Mouse (Mus musculus): ENCODE data around the gene Ppp2r5c. TPM values are rescaled to one million over a fixed set of nuclear protein-coding genes. Genes with fewer than 3 reads are reported as not detected.

Gene Ppp2r5c
- polyA plus RNA-seq, 1 experiment from 2014 or later = 180 TPM

DNA sequence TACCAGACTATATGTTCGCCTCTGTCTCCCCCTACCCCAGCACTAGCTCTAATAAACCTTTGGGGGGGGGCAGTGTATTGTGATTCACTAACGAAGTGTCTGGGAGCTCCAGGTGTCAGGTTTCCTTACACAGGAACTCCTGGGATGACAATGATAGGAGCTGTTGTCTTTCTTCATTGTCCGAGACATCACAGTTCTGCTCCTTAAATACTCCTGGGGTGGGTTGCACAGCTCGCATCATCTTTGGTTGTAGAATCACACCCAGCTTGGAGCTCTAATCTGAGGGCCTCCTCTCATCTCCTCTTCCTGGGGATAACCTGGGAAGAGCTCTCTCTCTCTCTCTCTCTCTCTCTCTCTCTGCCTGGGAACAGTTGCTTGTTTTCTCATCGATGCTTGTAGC, 94.6 kb downstream of the Ppp2r5c start:
- ATAC-seq (ENCODE audit: insufficient read depth) (no peak), DNase-seq (no peak)
- 79% methylated on average over 5 of the region's 5 CpGs for WGBS

DNA sequence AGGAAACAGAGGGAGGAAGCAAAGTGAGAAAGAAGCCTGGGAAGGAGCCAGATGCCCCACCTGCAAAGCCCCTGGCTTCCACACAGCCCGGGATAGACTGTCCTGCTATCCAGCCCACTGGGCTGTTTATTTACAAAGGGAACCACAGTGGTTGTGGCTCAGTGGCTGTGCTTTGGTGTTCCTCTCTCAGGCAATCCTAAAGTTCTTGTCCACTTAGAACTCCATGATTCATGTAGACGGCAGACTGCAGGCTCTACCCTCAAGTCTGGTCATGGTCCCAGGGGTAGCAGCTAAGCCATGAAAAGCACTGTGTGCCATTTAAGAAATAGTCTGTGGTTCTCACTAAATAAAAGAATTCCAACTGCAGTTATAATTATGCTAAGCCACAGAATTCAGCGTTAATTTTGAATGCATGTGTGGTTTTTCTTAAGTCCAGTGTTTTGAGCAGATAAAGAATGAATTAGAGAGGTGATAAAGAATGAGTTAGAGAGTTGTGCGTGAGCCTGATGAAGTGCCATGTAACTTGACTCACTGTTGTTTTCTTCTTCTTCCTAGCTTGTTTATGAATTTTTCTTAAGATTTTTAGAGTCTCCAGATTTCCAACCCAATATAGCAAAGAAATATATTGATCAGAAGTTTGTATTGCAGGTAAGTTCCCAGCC, 98.3 kb downstream of the Ppp2r5c start:
- Histone ChIP-seq H3K4me1 (ENCODE audit: insufficient read depth) (no peaks in the 10 kb centered on the region), H3K9ac (no peak overlapping the region), H3K4me3 (ENCODE audit: low read depth, low read length) (no peak overlapping the region), H3K27me3 (ENCODE audit: insufficient read depth, low read length) (no peaks in the 10 kb centered on the region), H3K4me2 (no peak overlapping the region), H3K36me3 (ENCODE audit: insufficient read depth) (peaks cover 47% of the 10 kb centered on the region), H3K9me3 (ENCODE audit: low read depth, low read length) (no peaks in the 10 kb centered on the region), H3K27ac (ENCODE audit: low read depth) (no peak overlapping the region)
- DNase-seq (no peak), ATAC-seq (ENCODE audit: insufficient read depth) (no peak)
- WGBS = 80% methylated on average over 4 of the region's 4 CpGs
- TF ChIP-seq CTCF (IDR thresholded peaks at IDR 0.05; ENCODE audit: low read depth) = no peak

More for the DNA sequence above, 94.6 kb downstream of the Ppp2r5c start:
- no peaks in the 10 kb centered on the region for H3K27me3 ChIP-seq (ENCODE audit: insufficient read depth, low read length)
- peaks cover 22% of the 10 kb centered on the region for H3K36me3 ChIP-seq (ENCODE audit: insufficient read depth)
- H3K4me1 ChIP-seq (ENCODE audit: insufficient read depth) = no peaks in the 10 kb centered on the region
- H3K27ac ChIP-seq (ENCODE audit: low read depth) = no peak overlapping the region
- H3K9me3 ChIP-seq (ENCODE audit: low read depth, low read length) = no peaks in the 10 kb centered on the region
- H3K4me3 ChIP-seq (ENCODE audit: low read depth, low read length) = no peak overlapping the region
- TF ChIP-seq CTCF (IDR thresholded peaks at IDR 0.05; ENCODE audit: low read depth) = no peak
- H3K9ac ChIP-seq = no peak overlapping the region
- no peak overlapping the region for H3K4me2 ChIP-seq

DNA sequence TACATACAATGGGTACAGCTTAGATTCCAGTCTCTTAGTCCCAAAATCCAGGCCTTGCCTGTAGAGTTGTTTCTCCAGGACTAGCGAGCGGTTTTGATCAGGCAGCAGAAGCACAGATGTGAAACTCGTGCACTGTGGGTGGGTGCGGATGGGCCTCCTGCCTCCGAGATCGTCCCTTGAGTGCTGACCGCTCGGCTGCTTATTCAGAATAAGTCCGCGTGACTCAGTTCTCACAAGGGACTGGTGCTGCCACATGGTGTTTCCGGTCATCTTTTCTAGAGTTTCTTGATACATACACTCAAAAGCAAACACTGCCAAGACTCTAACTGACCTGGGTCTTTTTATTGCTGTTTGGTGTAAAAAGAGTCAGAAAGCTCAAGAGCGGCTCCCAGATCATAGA, 100.7 kb downstream of the Ppp2r5c start:
- H3K27me3 ChIP-seq (ENCODE audit: insufficient read depth, low read length) = no peaks in the 10 kb centered on the region
- TF ChIP-seq CTCF (IDR thresholded peaks at IDR 0.05; ENCODE audit: low read depth) = no peak
- H3K4me1 ChIP-seq (ENCODE audit: insufficient read depth) = no peaks in the 10 kb centered on the region
- 93% methylated on average over 12 of the region's 12 CpGs for WGBS
- DNase-seq (no peak), ATAC-seq (ENCODE audit: insufficient read depth) (no peak)
- no peak overlapping the region for H3K27ac ChIP-seq (ENCODE audit: low read depth)
- H3K36me3 ChIP-seq (ENCODE audit: insufficient read depth) = peaks cover 67% of the 10 kb centered on the region
- H3K4me3 ChIP-seq (ENCODE audit: low read depth, low read length) = no peak overlapping the region
- no peak overlapping the region for H3K4me2 ChIP-seq
- no peak overlapping the region for H3K9ac ChIP-seq
- no peaks in the 10 kb centered on the region for H3K9me3 ChIP-seq (ENCODE audit: low read depth, low read length)

DNA sequence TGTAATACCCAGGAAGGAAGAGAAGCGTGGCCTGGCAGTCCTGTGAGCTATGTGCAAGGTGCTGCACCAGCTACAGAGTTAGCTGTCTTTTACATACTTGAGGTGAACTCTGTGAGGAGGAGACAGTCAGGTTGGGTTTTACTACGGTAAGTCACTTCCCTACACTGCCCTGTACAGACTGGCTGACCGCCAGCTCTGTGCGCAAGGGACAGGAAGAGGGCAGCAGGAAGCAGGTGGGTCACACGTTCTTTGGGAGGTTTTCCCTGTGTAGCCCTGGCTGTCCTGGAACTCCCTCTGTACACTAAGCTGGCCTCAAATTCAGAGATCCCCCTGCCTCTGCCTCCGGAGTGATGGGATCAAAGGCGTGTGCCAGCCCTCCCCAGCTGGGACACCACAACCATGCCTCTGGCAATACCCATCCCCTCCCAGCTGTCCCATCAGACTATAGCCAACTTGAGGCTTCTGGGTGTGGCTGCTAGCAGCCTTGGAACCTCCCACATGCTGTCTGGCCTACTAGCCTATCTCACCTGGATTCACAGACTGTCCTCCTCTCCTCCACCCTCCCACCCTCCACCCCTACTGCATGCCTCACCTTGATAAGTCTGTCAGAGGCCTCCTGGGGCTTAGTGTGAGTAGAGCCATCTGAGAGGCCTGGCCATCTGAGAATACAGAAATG, 102.7 kb downstream of the Ppp2r5c start:
- Histone ChIP-seq H3K36me3 (ENCODE audit: insufficient read depth) (peaks cover 84% of the 10 kb centered on the region), H3K4me2 (no peak overlapping the region), H3K4me3 (ENCODE audit: low read depth, low read length) (no peak overlapping the region), H3K27ac (ENCODE audit: low read depth) (no peak overlapping the region), H3K9ac (no peak overlapping the region), H3K4me1 (ENCODE audit: insufficient read depth) (no peaks in the 10 kb centered on the region), H3K27me3 (ENCODE audit: insufficient read depth, low read length) (no peaks in the 10 kb centered on the region), H3K9me3 (ENCODE audit: low read depth, low read length) (no peaks in the 10 kb centered on the region)
- 82% methylated on average over 7 of the region's 7 CpGs for WGBS
- DNase-seq (peak; percentile 24), ATAC-seq (ENCODE audit: insufficient read depth) (peak; percentile 14; the same call in 1 of the 2 replicates)
- TF ChIP-seq CTCF (IDR thresholded peaks at IDR 0.05; ENCODE audit: low read depth) = no peak

DNA sequence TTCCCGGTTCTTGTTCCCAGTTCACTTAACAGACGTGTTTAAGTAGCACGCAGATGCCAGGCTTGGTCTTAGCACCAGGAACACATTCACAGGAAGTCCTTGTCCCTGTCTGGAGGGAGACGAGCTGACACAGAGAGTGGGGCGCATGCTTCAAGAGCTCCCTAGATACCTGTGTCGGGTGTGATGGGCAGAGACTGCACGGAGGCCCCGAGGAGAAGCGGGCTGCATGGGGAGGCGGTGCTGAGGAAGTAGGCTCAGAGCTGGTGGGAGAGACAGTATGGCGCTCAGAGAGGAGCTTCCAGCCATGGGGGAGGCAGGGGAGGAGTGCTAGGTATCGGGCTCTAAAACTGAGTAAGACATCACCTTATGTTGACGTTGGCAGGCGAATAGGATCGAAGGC, 103.4 kb downstream of the Ppp2r5c start:
- H3K4me2 ChIP-seq = no peak overlapping the region
- DNase-seq (no peak), ATAC-seq (ENCODE audit: insufficient read depth) (no peak)
- peaks cover 85% of the 10 kb centered on the region for H3K36me3 ChIP-seq (ENCODE audit: insufficient read depth)
- no peaks in the 10 kb centered on the region for H3K4me1 ChIP-seq (ENCODE audit: insufficient read depth)
- 90% methylated on average over 15 of the region's 15 CpGs for WGBS
- no peak overlapping the region for H3K4me3 ChIP-seq (ENCODE audit: low read depth, low read length)
- no peak for TF ChIP-seq CTCF (IDR thresholded peaks at IDR 0.05; ENCODE audit: low read depth)
- H3K27me3 ChIP-seq (ENCODE audit: insufficient read depth, low read length) = no peaks in the 10 kb centered on the region
- H3K27ac ChIP-seq (ENCODE audit: low read depth) = no peak overlapping the region
- no peaks in the 10 kb centered on the region for H3K9me3 ChIP-seq (ENCODE audit: low read depth, low read length)
- H3K9ac ChIP-seq = no peak overlapping the region

DNA sequence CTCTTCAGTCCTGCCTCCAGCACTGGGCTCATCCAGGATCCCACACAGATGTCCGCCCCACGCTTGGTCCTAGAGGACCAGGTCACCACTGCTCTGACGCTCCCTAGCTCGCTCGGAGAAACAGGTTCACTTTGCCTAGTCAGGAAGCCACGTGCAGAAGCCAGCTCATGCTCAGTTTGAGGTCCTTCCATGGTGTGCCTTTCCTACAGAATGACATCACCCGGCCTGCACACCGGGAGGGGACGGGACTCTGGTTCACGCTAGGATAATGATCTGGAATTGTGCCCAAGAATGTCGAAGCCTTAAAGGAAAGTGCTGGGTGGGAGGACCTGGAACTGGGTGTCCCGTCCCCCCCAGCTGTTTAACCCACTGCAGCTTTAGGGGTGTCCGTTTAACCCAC, 105.2 kb downstream of the Ppp2r5c start:
- Histone ChIP-seq H3K4me3 (ENCODE audit: low read depth, low read length) (no peak overlapping the region), H3K4me2 (no peak overlapping the region), H3K9ac (no peak overlapping the region), H3K27ac (ENCODE audit: low read depth) (no peak overlapping the region), H3K4me1 (ENCODE audit: insufficient read depth) (no peaks in the 10 kb centered on the region), H3K36me3 (ENCODE audit: insufficient read depth) (peaks cover 84% of the 10 kb centered on the region), H3K9me3 (ENCODE audit: low read depth, low read length) (no peaks in the 10 kb centered on the region), H3K27me3 (ENCODE audit: insufficient read depth, low read length) (no peaks in the 10 kb centered on the region)
- TF ChIP-seq CTCF (IDR thresholded peaks at IDR 0.05; ENCODE audit: low read depth) = no peak
- no peak for ATAC-seq (ENCODE audit: insufficient read depth)
- 80% methylated on average over 13 of the region's 13 CpGs for WGBS
- no peak for DNase-seq

DNA sequence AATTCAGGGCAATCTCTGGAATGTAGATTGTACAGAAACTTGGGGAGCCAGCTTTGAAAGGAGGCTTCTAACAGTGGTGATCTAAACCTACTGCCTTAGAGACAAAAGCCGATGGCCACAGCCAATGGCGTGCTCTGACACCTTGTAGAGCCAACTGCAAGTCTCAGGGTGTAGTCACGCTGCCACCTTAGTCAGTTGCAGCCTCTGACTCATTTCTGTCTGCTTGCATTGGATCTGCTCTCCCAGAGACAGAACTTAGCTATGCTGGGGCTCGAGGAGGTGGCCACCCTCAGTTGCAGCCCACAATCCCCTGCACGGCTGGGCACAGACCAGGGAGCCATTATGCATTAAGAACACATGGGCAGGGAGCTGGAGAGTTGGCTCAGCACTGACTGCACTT, 106.4 kb downstream of the Ppp2r5c start:
- H3K36me3 ChIP-seq (ENCODE audit: insufficient read depth) = peaks cover 90% of the 10 kb centered on the region
- DNase-seq (no peak), ATAC-seq (ENCODE audit: insufficient read depth) (no peak)
- H3K4me2 ChIP-seq = no peak overlapping the region
- no peak overlapping the region for H3K4me3 ChIP-seq (ENCODE audit: low read depth, low read length)
- no peaks in the 10 kb centered on the region for H3K9me3 ChIP-seq (ENCODE audit: low read depth, low read length)
- 90% methylated on average over 5 of the region's 5 CpGs for WGBS
- H3K4me1 ChIP-seq (ENCODE audit: insufficient read depth) = no peaks in the 10 kb centered on the region
- no peaks in the 10 kb centered on the region for H3K27me3 ChIP-seq (ENCODE audit: insufficient read depth, low read length)
- no peak for TF ChIP-seq CTCF (IDR thresholded peaks at IDR 0.05; ENCODE audit: low read depth)
- no peak overlapping the region for H3K9ac ChIP-seq
- no peak overlapping the region for H3K27ac ChIP-seq (ENCODE audit: low read depth)

All from lung, embryonic 14.5 days (tissue).